Mouse (Mus musculus) stomach, postnatal 0 days (tissue): ENCODE results near the gene Wrap53. TPM values are rescaled to one million over a fixed set of nuclear protein-coding genes. Genes with fewer than 3 reads are reported as not detected.
"Not testable (repeated sequence)": the region's sequence is repeated elsewhere in the genome, so short reads cannot be mapped to it uniquely, and the experiment has no call there.

Experiments used
- ATAC-seq: fragments of 200-750 bp; cut with Nextera tagmentation; 2 replicates; pipeline ENCODE4 v1.8.0; 2017; ENCODE audit not compliant: low FRiP score, low TSS enrichment
- DNase-seq: peaks from one replicate; pipeline ENCODE4 v3.0.0-alpha.2; 2016; ENCODE audit warnings: low spot score
- H3K27ac ChIP-seq: fragments of 300-500 bp; sonication (generic); replicated peaks from 2 replicates; pipeline ENCODE4 v1.5.1; 2014; ENCODE audit warnings: mild to moderate bottlenecking, control low read depth
- H3K27me3 ChIP-seq: fragments of 300-500 bp; sonication (generic); 2 replicates; pipeline ENCODE4 v1.6.1; 2014; ENCODE audit warnings: low read length; ENCODE audit not compliant: control insufficient read depth, insufficient read depth
- H3K36me3 ChIP-seq: fragments of 300-500 bp; sonication (generic); 2 replicates; pipeline ENCODE4 v1.6.1; 2014; ENCODE audit warnings: low read length, mixed read lengths; ENCODE audit not compliant: control insufficient read depth, insufficient read depth
- H3K4me1 ChIP-seq: fragments of 300-500 bp; sonication (generic); replicated peaks from 2 replicates; pipeline ENCODE4 v1.6.1; 2014; ENCODE audit warnings: antibody characterized with exemption; ENCODE audit not compliant: control insufficient read depth, insufficient read depth
- H3K4me2 ChIP-seq: fragments of 300-500 bp; sonication (generic); replicated peaks from 2 replicates; pipeline ENCODE4 v1.6.1; 2014; ENCODE audit warnings: low read depth, mild to moderate bottlenecking, control low read depth, moderate library complexity
- H3K4me3 ChIP-seq: fragments of 300-500 bp; sonication (generic); 2 replicates; pipeline ENCODE4 v1.5.1; 2014; ENCODE audit warnings: low read depth, low read length, control low read depth
- H3K9ac ChIP-seq: fragments of 300-500 bp; sonication (generic); 2 replicates; pipeline ENCODE4 v1.6.1; 2014; ENCODE audit warnings: mild to moderate bottlenecking, low read length, control low read depth, mixed read lengths
- H3K9me3 ChIP-seq: fragments of 300-500 bp; sonication (generic); 2 replicates; pipeline ENCODE4 v1.6.1; 2016; ENCODE audit warnings: low read length; ENCODE audit not compliant: control insufficient read depth
- CTCF ChIP-seq: IDR thresholded peaks from 2 replicates; pipeline ENCODE4 v1.5.1; 2016; ENCODE audit warnings: antibody characterized with exemption, low read depth, mild to moderate bottlenecking, moderate library complexity
- EP300 ChIP-seq: optimal IDR thresholded peaks from 2 replicates; pipeline ENCODE3; 2016; ENCODE audit warnings: antibody characterized with exemption
- WGBS: fragments of 180-500 bp; shearing (Covaris S2); extraction: QIAGEN DNeasy Blood & Tissue Kit; methylation state at CpG from one replicate; pipeline ENCODE4 v1.1.7; 2014; 5-methylcytosine and 5-hydroxymethylcytosine counted together
- polyA plus RNA-seq: library from polyadenylated mRNA; unstranded; fragments of >200 nt; fragmentation: Nextera tagmentation; extraction: Ambion mirVana; gene quantifications from 2 replicates; pipeline ENCODE4 v1.2.1, GENCODE M21; 2015

Wrap53 gene
- polyA plus RNA-seq, 1 experiment from 2014 or later, result 9.0 TPM

GRCm38 (mm10) chr11:69621571-69622268 lies 41.7 kb upstream of the Wrap53 start, which contains the start of gene Sat2:
Gene Sat2, plus strand, starts transcription at chr11:69622024.
- Histone ChIP-seq H3K4me2 (peak within 1 kb of the TSS; percentile 70), H3K27ac (peak within 1 kb of the TSS; percentile 63), H3K9ac (peak within 1 kb of the TSS; percentile 68), H3K4me3 (peak within 1 kb of the TSS; percentile 52), H3K36me3 (no peaks in the 10 kb centered on the region), H3K27me3 (no peaks in the 10 kb centered on the region), H3K9me3 (no peaks in the 10 kb centered on the region), H3K4me1 (no peaks in the 10 kb centered on the region)
- DNase-seq, result peak; percentile 77
- 2% methylated on average over 20 of the region's 20 CpGs for WGBS
- ATAC-seq, result peak; percentile 82
- no peak for TF ChIP-seq EP300
- TF ChIP-seq CTCF, result no peak

DNA sequence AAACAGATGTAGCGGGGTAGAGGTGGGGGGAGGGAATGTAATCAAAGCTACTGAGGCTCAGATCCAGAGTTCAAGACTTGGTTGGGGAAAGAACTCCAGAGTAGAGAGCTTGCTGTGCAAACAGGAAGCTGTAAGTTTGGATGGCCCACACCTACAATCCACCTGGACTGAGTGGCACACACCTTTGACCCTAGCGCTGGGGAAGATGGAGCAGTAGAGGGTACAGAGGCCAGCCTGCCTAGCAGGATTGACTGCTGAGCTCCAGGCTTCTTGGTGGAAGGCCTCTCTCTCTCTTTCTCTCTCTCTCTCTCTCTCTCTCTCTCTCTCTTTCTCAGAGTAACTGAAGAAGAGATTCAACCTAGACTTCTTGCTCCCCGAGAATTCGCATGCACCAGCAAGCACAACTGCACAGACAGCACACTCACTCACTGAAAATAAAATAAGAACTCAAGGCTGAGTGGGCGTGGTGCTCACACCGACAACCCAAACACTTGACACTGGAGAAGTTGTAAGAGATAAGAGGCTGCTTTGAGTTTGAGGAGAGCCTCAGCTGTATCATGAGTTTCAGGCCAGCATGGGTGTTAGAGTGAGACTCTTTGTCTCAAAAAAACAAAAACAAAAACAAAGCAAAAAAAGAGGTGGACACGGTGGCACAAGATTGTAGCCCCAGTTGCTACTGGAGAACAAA lies 40.5 kb upstream of the Wrap53 start:
- no peaks in the 10 kb centered on the region for H3K9me3 ChIP-seq
- DNase-seq (no peak), ATAC-seq (no peak; the same call in 1 of the 2 replicates)
- H3K27me3 ChIP-seq, result no peaks in the 10 kb centered on the region
- 67% methylated on average over 7 of the region's 7 CpGs for WGBS
- H3K4me1 ChIP-seq, result no peaks in the 10 kb centered on the region
- H3K27ac ChIP-seq, result no peak overlapping the region
- TF ChIP-seq CTCF, result no peak
- TF ChIP-seq EP300, result no peak
- H3K9ac ChIP-seq, result no peak overlapping the region
- H3K4me3 ChIP-seq, result no peak overlapping the region
- no peaks in the 10 kb centered on the region for H3K36me3 ChIP-seq
- no peak overlapping the region for H3K4me2 ChIP-seq

DNA sequence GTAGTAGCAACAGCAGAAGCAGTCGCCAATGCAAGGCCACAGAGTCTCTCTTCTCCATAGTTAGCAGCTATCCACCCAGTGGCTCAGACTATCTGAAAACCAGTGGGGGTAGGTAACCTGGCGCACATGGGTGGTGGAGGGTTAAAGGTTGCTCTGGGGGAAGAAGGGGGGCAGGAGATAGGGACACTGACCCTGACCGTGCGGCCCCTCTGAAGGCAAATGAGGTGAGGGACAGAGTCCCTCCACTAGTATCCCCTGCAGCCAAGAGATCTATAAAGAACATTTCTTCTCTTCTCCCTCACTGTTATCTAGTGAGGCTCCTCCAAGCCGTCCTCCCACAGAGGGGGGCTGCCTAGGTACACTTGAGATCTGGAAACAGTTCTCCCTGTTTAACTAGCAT lies 37.8 kb upstream of the Wrap53 start, which contains the start of gene Shbg:
Gene Shbg (minus strand): TSS at position 101 of the 400 bp plus-strand sequence.
- no peak for DNase-seq

DNA sequence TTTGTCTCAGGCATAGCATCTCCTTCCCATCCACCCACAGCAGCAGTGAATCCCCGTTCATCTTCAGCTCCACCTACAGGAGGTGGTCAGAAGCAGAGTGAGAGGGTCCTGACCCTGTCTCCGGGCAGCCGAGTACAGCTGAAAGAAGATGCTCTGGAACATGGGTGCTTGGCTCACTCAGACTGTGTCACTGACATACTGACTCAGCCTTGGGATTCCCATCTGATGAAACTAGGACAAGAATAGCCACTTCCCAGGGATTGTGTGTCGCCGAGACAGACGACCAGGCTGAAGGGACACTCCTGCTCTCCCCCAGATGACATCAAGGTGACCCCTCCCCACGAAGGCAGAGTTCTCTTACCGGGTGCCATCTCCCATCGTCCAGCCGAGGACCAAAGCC lies 36.7 kb upstream of the Wrap53 start:
- ATAC-seq, result no peak
- TF ChIP-seq EP300 (no peak), CTCF (no peak)
- H3K27ac ChIP-seq, result no peak overlapping the region
- H3K9ac ChIP-seq, result no peak overlapping the region
- 35% methylated on average over 10 of the region's 10 CpGs for WGBS
- H3K4me3 ChIP-seq, result no peak overlapping the region
- H3K27me3 ChIP-seq, result no peaks in the 10 kb centered on the region
- H3K36me3 ChIP-seq, result no peaks in the 10 kb centered on the region
- no peaks in the 10 kb centered on the region for H3K4me1 ChIP-seq
- no peak overlapping the region for H3K4me2 ChIP-seq
- no peaks in the 10 kb centered on the region for H3K9me3 ChIP-seq
- no peak for DNase-seq

More for the DNA sequence above, 37.8 kb upstream of the Wrap53 start, which contains the start of gene Shbg:
- Histone ChIP-seq H3K9ac (no peak within 1 kb of the TSS), H3K36me3 (no peaks in the 10 kb centered on the region), H3K4me3 (no peak within 1 kb of the TSS), H3K4me2 (no peak within 1 kb of the TSS), H3K27ac (no peak within 1 kb of the TSS), H3K9me3 (no peaks in the 10 kb centered on the region), H3K4me1 (no peaks in the 10 kb centered on the region), H3K27me3 (no peaks in the 10 kb centered on the region)
- TF ChIP-seq CTCF, result no peak
- no peak for TF ChIP-seq EP300
- no peak for ATAC-seq
- 64% methylated on average over 5 of the region's 5 CpGs for WGBS

DNA sequence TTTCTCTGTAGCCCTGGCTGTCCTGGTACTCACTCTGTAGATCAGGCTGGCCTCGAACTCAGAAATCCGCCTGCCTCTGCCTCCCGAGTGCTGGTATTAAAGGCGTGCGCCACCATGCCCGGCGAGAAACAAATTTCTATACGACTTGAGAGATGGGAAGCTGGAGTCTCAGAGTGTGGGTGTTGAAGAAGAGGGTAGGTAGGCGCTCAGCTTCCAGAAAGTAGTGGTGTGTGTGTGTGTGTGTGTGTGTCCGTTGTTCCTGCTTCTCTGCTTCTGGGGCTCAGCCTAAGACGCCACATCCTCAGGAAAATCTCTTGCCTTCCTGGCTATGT lies 34.2 kb upstream of the Wrap53 start:
- not testable (repeated sequence) for H3K9ac ChIP-seq, H3K27me3 ChIP-seq, H3K4me3 ChIP-seq, H3K9me3 ChIP-seq, H3K36me3 ChIP-seq, H3K27ac ChIP-seq, DNase-seq, H3K4me2 ChIP-seq, H3K4me1 ChIP-seq, ATAC-seq
- 57% methylated on average over 11 of the region's 11 CpGs for WGBS
